Comparison of ENCODE assay signal across 8 mouse cellular contexts in genomic region chr19:7039088-7039720, GRCm38 (mm10). TPM values are rescaled to one million over a fixed set of nuclear protein-coding genes. Genes with fewer than 3 reads are reported as not detected.
DNase-seq lines count a peak whose midpoint lies in the region; ATAC-seq lines count a peak whose summit lies in the region.

No protein-coding gene starts in this region.

- peak; percentile 54 for DNase-seq in right cerebral cortex, adult 18-20 months
- no peak for DNase-seq in right cerebral cortex, postnatal 25 days
- peak; percentile 76 for DNase-seq in cerebellum, adult 9-10 months
- peak; percentile 35 to 45 for DNase-seq in frontal cortex, postnatal 25 days (ENCODE audit: low spot score in 2 of 2)
- peak; percentile 84 for DNase-seq in induced T-regulatory cell, adult 2 months (ENCODE audit: low read depth)
- DNase-seq in limb, embryonic 11.5 days (ENCODE audit: low spot score): peak; percentile 75

- peaks cover 7% of the 10 kb centered on the region for H3K4me1 ChIP-seq in limb, embryonic 11.5 days (ENCODE audit: control insufficient read depth, insufficient read depth, low read length)
- peaks cover 33% of the 10 kb centered on the region for H3K4me1 ChIP-seq in midbrain, embryonic 13.5 days (replicated peaks)
- H3K4me1 ChIP-seq in stomach, embryonic 16.5 days (ENCODE audit: control insufficient read depth, insufficient read depth, low read length): peaks cover 18% of the 10 kb centered on the region

- H3K9me3 ChIP-seq in limb, embryonic 11.5 days (ENCODE audit: control insufficient read depth, low read length): no peaks in the 10 kb centered on the region
- no peaks in the 10 kb centered on the region for H3K9me3 ChIP-seq in midbrain, embryonic 13.5 days
- H3K9me3 ChIP-seq in stomach, embryonic 16.5 days (replicated peaks; ENCODE audit: control insufficient read depth, low read length): no peaks in the 10 kb centered on the region

- no peak; the same call in 1 of the 2 replicates for ATAC-seq in limb, embryonic 11.5 days (ENCODE audit: insufficient number of reproducible peaks, low FRiP score, low TSS enrichment, low read depth)
- no peak for ATAC-seq in midbrain, embryonic 13.5 days
- peak; percentile 1 for ATAC-seq in stomach, embryonic 16.5 days (ENCODE audit: insufficient read depth, low FRiP score)

- H3K27ac ChIP-seq in limb, embryonic 11.5 days (replicated peaks; ENCODE audit: low read depth, low read length): peak overlapping the region; percentile 90
- peak overlapping the region; percentile 92 for H3K27ac ChIP-seq in midbrain, embryonic 13.5 days
- H3K27ac ChIP-seq in stomach, embryonic 16.5 days (ENCODE audit: low read length): peak overlapping the region; percentile 87

- peak overlapping the region; percentile 97 for H3K9ac ChIP-seq in limb, embryonic 11.5 days (ENCODE audit: low read length)
- H3K9ac ChIP-seq in midbrain, embryonic 13.5 days (replicated peaks): peak overlapping the region; percentile 96
- peak overlapping the region; percentile 96 for H3K9ac ChIP-seq in stomach, embryonic 16.5 days (ENCODE audit: low read length)

- WGBS in limb, embryonic 11.5 days: 2% methylated on average over 35 of the region's 35 CpGs
- 2% methylated on average over 34 of the region's 35 CpGs for WGBS in midbrain, embryonic 13.5 days
- WGBS in stomach, embryonic 16.5 days: 1% methylated on average over 35 of the region's 35 CpGs

- H3K36me3 ChIP-seq in limb, embryonic 11.5 days (ENCODE audit: control insufficient read depth, insufficient read depth, low read length): peaks cover 8% of the 10 kb centered on the region; the same call in 1 of the 2 replicates
- peaks cover 16% of the 10 kb centered on the region for H3K36me3 ChIP-seq in midbrain, embryonic 13.5 days
- H3K36me3 ChIP-seq in stomach, embryonic 16.5 days (ENCODE audit: control insufficient read depth, insufficient read depth, low read length): 0 out of 2 replicates have a peak, but pooled peaks cover 5% of the 10 kb centered on the region

- H3K4me3 ChIP-seq in limb, embryonic 11.5 days (ENCODE audit: low read depth, low read length): peak overlapping the region; percentile 98
- H3K4me3 ChIP-seq in midbrain, embryonic 13.5 days (replicated peaks): peak overlapping the region; percentile 95
- peak overlapping the region; percentile 94 for H3K4me3 ChIP-seq in stomach, embryonic 16.5 days (replicated peaks; ENCODE audit: low read length)

- H3K4me2 ChIP-seq in limb, embryonic 11.5 days (ENCODE audit: low read depth, severe bottlenecking): peak overlapping the region; percentile 84
- peak overlapping the region; percentile 79 for H3K4me2 ChIP-seq in midbrain, embryonic 13.5 days (replicated peaks)
- H3K4me2 ChIP-seq in stomach, embryonic 16.5 days (ENCODE audit: low read depth, low read length): peak overlapping the region; percentile 95

- H3K27me3 ChIP-seq in limb, embryonic 11.5 days (ENCODE audit: control insufficient read depth, insufficient read depth, low read length): no peaks in the 10 kb centered on the region
- no peaks in the 10 kb centered on the region for H3K27me3 ChIP-seq in midbrain, embryonic 13.5 days
- no peaks in the 10 kb centered on the region for H3K27me3 ChIP-seq in stomach, embryonic 16.5 days (ENCODE audit: control insufficient read depth, insufficient read depth, low read length)

RNA-seq across cellular contexts. Expression of gene Stip1, which starts 0.6 kb away (rescaled TPM):
- 448 and 453 TPM in 2 replicates for polyA plus RNA-seq in limb, embryonic 11.5 days (2014; fragmentation: Nextera tagmentation; extraction: Ambion mirVana)
- 258 and 273 TPM in 2 replicates for polyA plus RNA-seq in midbrain, embryonic 13.5 days (2015; fragmentation: Nextera tagmentation; extraction: Ambion mirVana)
- polyA plus RNA-seq in stomach, embryonic 16.5 days (2015; fragmentation: Nextera tagmentation; extraction: Ambion mirVana): 198 and 202 TPM in 2 replicates

RNA-seq across cellular contexts. Expression of gene Macrod1, which starts 17.4 kb away (rescaled TPM):
- 4.1 and 5.8 TPM in 2 replicates for polyA plus RNA-seq in limb, embryonic 11.5 days (2014; fragmentation: Nextera tagmentation; extraction: Ambion mirVana)
- 2.9 and 3.0 TPM in 2 replicates for polyA plus RNA-seq in midbrain, embryonic 13.5 days (2015; fragmentation: Nextera tagmentation; extraction: Ambion mirVana)
- polyA plus RNA-seq in stomach, embryonic 16.5 days (2015; fragmentation: Nextera tagmentation; extraction: Ambion mirVana): 10.0 and 14.0 TPM in 2 replicates

RNA-seq across cellular contexts. Expression of gene Fermt3, which starts 19.9 kb away (rescaled TPM):
- 7.1 and 7.3 TPM in 2 replicates for polyA plus RNA-seq in limb, embryonic 11.5 days (2014; fragmentation: Nextera tagmentation; extraction: Ambion mirVana)
- 3.9 and 4.8 TPM in 2 replicates for polyA plus RNA-seq in midbrain, embryonic 13.5 days (2015; fragmentation: Nextera tagmentation; extraction: Ambion mirVana)
- 17.3 and 18.4 TPM in 2 replicates for polyA plus RNA-seq in stomach, embryonic 16.5 days (2015; fragmentation: Nextera tagmentation; extraction: Ambion mirVana)

RNA-seq across cellular contexts. Expression of gene Trpt1, which starts 43.3 kb away (rescaled TPM):
- polyA plus RNA-seq in limb, embryonic 11.5 days (2014; fragmentation: Nextera tagmentation; extraction: Ambion mirVana): 8.9 and 9.7 TPM in 2 replicates
- polyA plus RNA-seq in midbrain, embryonic 13.5 days (2015; fragmentation: Nextera tagmentation; extraction: Ambion mirVana): 15.6 and 15.8 TPM in 2 replicates
- 10.7 and 12.0 TPM in 2 replicates for polyA plus RNA-seq in stomach, embryonic 16.5 days (2015; fragmentation: Nextera tagmentation; extraction: Ambion mirVana)

RNA-seq across cellular contexts. Expression of gene Nudt22, which starts 43.3 kb away (rescaled TPM):
- 18.3 and 22.3 TPM in 2 replicates for polyA plus RNA-seq in limb, embryonic 11.5 days (2014; fragmentation: Nextera tagmentation; extraction: Ambion mirVana)
- 20.2 and 21.7 TPM in 2 replicates for polyA plus RNA-seq in midbrain, embryonic 13.5 days (2015; fragmentation: Nextera tagmentation; extraction: Ambion mirVana)
- 22.9 and 26.6 TPM in 2 replicates for polyA plus RNA-seq in stomach, embryonic 16.5 days (2015; fragmentation: Nextera tagmentation; extraction: Ambion mirVana)
